Comparison of ENCODE assay signal across 8 mouse cellular contexts in the genomic region with DNA sequence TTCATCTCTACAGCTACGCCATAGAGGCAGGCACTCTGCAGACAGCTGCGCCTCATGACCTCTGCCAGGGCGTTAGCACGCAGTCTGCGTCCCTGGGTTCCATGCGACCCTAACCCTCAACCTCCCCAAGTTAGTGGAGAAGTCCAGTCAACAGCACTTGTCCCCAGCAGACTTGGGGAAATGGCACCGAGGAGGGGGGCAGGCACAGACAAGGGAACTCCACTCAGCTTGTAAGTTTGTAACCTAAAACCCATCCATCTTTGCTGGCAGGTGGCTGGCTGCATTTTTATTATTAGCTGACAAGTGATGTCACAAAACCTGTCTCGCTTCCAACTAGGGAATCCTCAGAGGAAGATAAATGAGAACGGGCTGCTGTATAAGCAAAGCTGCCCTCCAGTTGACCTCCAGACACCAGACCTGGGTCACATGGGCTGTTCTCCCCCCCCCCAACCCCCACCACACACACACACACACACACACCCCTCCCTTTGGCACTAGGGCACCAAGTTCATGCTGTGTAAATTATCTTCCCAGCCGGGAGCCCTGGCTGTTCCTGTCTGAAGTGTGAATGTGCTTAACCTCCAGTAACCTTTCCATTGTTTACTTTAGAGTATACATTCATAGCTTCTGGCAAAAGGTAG.
DNase-seq lines count a peak whose midpoint lies in the region; ATAC-seq lines count a peak whose summit lies in the region.

No protein-coding gene starts in this region.

- peaks cover 53% of the 10 kb centered on the region for H3K4me1 ChIP-seq in forebrain, embryonic 13.5 days
- peaks cover 9% of the 10 kb centered on the region for H3K4me1 ChIP-seq in hindbrain, embryonic 11.5 days (replicated peaks; ENCODE audit: control insufficient read depth, insufficient read depth, low read length)
- peaks cover 40% of the 10 kb centered on the region for H3K4me1 ChIP-seq in limb, embryonic 13.5 days

- H3K9me3 ChIP-seq in forebrain, embryonic 13.5 days (replicated peaks) = no peaks in the 10 kb centered on the region
- no peaks in the 10 kb centered on the region for H3K9me3 ChIP-seq in hindbrain, embryonic 11.5 days (ENCODE audit: control insufficient read depth, low read length)
- no peaks in the 10 kb centered on the region for H3K9me3 ChIP-seq in limb, embryonic 13.5 days

- H3K9ac ChIP-seq in forebrain, embryonic 13.5 days = no peak overlapping the region
- no peak overlapping the region for H3K9ac ChIP-seq in hindbrain, embryonic 11.5 days (ENCODE audit: low read depth, low read length)
- H3K9ac ChIP-seq in limb, embryonic 13.5 days = no peak overlapping the region

- peaks cover 55% of the 10 kb centered on the region for H3K36me3 ChIP-seq in forebrain, embryonic 13.5 days (ENCODE audit: poor library complexity, severe bottlenecking)
- no peaks in the 10 kb centered on the region for H3K36me3 ChIP-seq in hindbrain, embryonic 11.5 days (ENCODE audit: control insufficient read depth, insufficient read depth, low read length)
- H3K36me3 ChIP-seq in limb, embryonic 13.5 days = peaks cover 64% of the 10 kb centered on the region

- H3K27me3 ChIP-seq in forebrain, embryonic 13.5 days = no peaks in the 10 kb centered on the region
- H3K27me3 ChIP-seq in hindbrain, embryonic 11.5 days (ENCODE audit: control insufficient read depth, insufficient read depth, low read length) = peaks cover 3% of the 10 kb centered on the region
- no peaks in the 10 kb centered on the region for H3K27me3 ChIP-seq in limb, embryonic 13.5 days

- H3K4me3 ChIP-seq in forebrain, embryonic 13.5 days = no peak overlapping the region
- H3K4me3 ChIP-seq in hindbrain, embryonic 11.5 days (ENCODE audit: low read depth, low read length) = no peak overlapping the region
- H3K4me3 ChIP-seq in limb, embryonic 13.5 days = no peak overlapping the region

- H3K27ac ChIP-seq in forebrain, embryonic 13.5 days = peak overlapping the region; percentile 76
- H3K27ac ChIP-seq in hindbrain, embryonic 11.5 days (ENCODE audit: low read depth, low read length) = peak overlapping the region; percentile 56
- peak overlapping the region; percentile 73; the same call in 1 of the 2 replicates for H3K27ac ChIP-seq in limb, embryonic 13.5 days

- DNase-seq in cerebellum, adult 18-20 months = peak; percentile 38 to 50
- DNase-seq in cerebellum, adult 11-12 months = no peak
- DNase-seq in hindbrain, embryonic 11.5 days (ENCODE audit: low spot score) = peak; percentile 76
- DNase-seq in neural tube, embryonic 10.5 days (ENCODE audit: extremely low spot score, low spot score) = peak; percentile 89
- no peak for DNase-seq in c-Kit-positive CD71-positive TER-119-positive erythroid progenitor cells, embryonic 14.5 days (ENCODE audit: low spot score)
- no peak for DNase-seq in frontal cortex, postnatal 14 days (ENCODE audit: low spot score in 2 of 2)

- 19% methylated on average over 10 of the region's 10 CpGs for WGBS in forebrain, embryonic 13.5 days
- 11% methylated on average over 10 of the region's 10 CpGs for WGBS in hindbrain, embryonic 11.5 days
- WGBS in limb, embryonic 13.5 days = 13% methylated on average over 10 of the region's 10 CpGs

- ATAC-seq in forebrain, embryonic 13.5 days = peak; percentile 58
- peak; percentile 92 for ATAC-seq in hindbrain, embryonic 11.5 days (ENCODE audit: low FRiP score)
- peak; percentile 79 for ATAC-seq in limb, embryonic 13.5 days (ENCODE audit: low FRiP score, low read depth)

- H3K4me2 ChIP-seq in forebrain, embryonic 13.5 days = no peak overlapping the region
- no peak overlapping the region for H3K4me2 ChIP-seq in hindbrain, embryonic 11.5 days (replicated peaks; ENCODE audit: low read depth, low read length)
- no peak overlapping the region for H3K4me2 ChIP-seq in limb, embryonic 13.5 days (replicated peaks)

Comparison
In these comparisons a context has a peak if more than half of its experiments do, and no peak if none do; other contexts are left out.
1. DNase-seq: peak in cerebellum, adult 18-20 months (2 of 2), hindbrain, embryonic 11.5 days (single experiment) and neural tube, embryonic 10.5 days (single experiment); none in cerebellum, adult 11-12 months (single experiment), c-Kit-positive CD71-positive TER-119-positive erythroid progenitor cells, embryonic 14.5 days (single experiment) and frontal cortex, postnatal 14 days (0 of 2).
2. Peak in every context shown above with its lines, with median percentiles within 50 percentile points of each other: ATAC-seq and H3K27ac ChIP-seq.